Mouse (Mus musculus): ENCODE measurements around the gene Cd70.

Gene Cd70

DNA sequence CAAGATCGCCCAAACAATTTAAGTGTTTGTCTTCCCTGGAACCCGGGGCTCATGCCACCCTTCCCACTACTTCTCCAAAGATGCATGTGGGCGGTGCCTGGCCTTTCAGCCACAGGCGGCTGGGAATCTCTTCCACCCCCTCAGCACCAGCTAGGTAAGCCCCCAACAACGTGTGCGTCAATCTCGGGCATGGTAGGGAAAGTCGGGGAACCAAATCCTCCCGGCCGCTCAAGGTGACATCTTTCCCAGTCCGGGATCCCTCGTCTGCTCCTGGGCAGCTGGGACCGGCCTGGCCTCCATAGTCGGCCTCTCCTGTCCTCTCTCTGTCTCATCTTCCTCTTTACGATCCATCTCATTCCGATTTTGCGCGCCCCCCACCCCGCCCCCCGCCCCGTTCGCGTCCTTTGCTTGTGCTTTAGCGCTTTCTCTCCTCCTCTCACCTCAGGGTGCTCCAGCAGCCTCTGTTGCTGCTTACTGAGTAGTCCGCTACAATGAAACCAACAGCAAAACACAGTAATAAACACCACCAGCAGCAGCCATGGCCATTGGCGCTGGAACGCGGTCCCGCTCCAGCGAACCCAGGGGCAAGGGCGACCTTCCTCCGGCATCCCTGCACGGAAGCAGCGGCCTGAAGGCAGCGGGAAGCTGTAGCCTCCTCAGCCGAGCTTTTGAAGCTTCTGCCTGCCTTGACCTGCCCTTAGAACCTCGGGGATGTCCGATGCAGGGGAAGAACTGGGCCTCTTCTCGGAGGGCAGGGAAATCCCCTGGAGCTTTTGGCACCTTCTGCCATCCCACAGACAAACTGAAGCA is at the start of gene Cd70:
Gene Cd70 (minus strand): TSS at position 784 of the 810 bp plus-strand sequence.
- no peak for DNase-seq

- DNase-seq = no peak
Measured at GRCm38 (mm10) chr17:57198252-57198651, 48.7 kb upstream of the Cd70 start.

DNA sequence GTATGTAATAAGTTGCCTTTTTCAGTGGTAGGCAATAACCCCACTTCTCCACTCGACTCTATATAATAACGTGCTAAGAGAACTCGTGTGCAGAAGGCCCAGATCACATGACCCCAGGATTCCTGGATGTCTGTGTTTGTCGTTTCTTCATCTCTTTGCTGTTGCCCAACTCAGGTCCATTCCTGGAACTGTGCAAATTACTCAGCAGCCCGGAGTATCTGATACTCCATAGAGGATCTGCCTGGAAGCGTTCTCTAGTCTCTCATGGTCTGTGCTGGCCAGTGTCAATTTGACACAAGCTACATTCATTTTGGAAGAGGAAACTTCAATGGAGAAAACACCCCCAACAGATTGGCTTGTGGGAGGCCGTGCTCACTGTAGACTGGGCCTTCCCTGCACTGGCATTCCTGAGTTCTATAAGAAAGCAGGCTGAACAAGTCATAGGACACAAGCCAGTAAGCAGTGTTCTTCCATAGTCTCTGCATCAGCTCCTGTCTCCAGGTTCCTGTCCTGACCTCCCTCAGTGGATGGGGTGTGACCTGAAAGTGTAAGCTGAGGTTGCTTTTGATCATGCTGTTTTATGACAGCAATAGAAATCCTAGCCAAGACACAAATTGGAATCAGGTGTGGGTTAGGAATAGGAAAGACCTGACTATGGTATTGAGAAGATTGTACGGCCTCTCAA is 45.9 kb upstream of the Cd70 start:
- no peak for DNase-seq

DNA sequence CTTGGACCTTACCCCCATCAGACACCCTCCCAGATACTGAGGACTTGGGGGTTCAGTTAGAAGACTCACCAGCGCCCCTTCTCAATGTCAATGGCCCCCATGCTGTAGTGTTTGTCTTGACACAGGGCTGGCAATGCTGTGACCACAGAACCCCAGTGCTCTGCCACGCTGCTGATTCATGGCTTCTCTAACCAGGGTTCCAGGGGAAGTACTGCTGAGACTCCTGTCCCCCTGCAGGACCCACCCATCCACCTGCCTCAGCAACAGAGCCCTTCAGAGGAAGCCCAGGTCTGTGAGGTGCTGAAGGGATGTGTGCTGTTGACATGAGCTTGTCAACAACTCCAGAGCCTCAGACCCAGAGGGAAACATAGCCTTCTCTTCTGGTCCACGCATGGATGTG is 45.2 kb upstream of the Cd70 start:
- no peak for DNase-seq

GRCm38 (mm10) chr17:57194041-57194507 is 44.5 kb upstream of the Cd70 start, which contains the start of gene Tnfsf14:
Gene Tnfsf14, minus strand, starts transcription at chr17:57194177.
- DNase-seq = no peak

DNA sequence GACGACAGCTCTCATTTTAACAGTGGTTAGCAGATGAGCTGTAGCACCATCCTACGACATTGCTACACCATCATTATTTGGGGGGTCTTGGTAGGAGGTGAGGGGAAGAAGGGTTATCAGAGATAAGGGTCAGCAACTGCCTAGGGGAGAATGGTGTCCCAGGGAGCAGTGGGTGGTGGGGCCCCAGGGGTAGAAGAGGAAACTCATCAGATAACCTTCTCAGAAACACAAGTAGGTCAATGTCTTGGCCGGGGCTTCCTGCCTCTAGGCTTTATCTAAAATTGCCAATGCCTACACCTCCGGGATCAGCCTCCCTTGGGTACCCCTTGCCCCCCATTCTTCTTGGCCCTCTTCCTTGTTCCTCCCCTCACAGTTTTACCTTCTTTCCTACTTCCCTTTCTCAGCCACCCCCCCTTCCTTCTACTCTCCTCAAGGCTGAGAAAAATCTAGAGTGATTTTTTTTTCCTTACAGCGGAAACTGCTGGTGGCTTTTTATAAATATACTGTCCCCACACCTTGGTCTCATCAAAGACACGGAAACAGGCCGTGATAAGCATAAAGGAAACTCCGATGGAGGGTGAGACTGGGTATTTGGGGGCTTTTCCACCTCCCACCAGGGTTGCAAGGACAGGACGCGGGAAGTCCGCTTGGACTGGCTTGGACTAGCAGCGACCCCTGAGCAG is 39.1 kb upstream of the Cd70 start:
- DNase-seq = no peak

DNA sequence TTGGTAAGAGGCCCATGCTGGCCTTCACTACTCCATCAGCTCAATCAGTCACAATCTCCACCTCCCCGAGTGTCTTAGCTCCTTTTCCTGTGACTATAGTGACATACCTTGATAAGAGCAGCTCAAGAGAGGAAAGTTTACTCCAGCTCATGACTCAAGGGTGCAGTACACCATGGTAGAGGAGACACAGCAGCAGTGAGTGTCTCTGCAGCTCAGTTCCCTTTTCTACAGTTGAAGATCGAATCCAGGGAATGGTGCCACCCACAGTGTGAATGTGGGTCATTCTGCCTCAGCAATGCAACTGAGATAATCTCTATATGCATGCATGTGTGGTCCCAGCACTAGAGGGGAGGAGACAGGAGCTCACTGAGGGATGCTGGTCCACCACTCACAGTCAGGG is 36.1 kb upstream of the Cd70 start:
- DNase-seq = no peak

DNA sequence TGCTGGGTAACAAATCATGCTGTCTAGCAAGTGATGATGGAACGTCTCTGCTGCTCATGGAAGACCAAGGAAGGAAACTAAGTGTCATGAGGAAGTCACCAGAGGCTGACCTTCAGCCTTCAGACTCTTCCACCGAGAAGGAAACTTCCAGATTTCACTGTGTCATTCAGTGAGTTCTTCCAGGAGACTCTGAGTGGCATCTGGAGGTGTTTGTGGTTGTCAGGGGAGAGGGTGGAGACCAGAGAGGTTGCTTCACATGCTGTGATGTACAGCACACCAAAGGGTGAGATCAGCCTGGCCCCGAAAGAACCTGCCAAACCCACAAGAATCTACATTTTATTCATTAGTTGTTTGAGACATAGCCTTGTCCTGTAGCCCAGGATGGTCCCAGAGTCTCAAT is 33.3 kb upstream of the Cd70 start:
- DNase-seq = no peak

GRCm38 (mm10) chr17:57180363-57180762 is 30.8 kb upstream of the Cd70 start:
- DNase-seq = peak in 1 of 2 experiments; percentile 33

DNA sequence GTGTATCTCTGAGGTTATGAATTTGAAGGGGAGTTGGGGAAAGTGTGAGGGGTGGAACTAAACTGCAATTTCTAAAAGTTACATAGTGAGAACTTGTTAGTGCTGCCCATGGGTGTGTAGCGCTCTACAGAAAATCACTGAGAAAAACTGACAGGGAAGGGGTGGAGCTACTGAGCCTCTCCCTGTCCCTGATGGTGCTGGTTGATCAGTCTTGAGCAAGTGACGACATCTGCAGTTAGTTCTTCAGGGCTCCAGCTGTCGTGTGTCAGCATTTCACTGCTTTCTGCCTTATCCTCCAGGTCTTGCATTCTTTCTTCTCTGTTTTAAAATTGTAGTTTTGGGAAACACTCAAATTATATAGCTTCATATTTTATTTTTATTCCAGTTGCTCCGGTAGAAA is 23.8 kb upstream of the Cd70 start:
- DNase-seq = no peak

- no peak for DNase-seq
Measured at GRCm38 (mm10) chr17:57172378-57172777, 22.8 kb upstream of the Cd70 start.

GRCm38 (mm10) chr17:57170616-57171260 is 21.2 kb upstream of the Cd70 start:
- no peak for DNase-seq

DNA sequence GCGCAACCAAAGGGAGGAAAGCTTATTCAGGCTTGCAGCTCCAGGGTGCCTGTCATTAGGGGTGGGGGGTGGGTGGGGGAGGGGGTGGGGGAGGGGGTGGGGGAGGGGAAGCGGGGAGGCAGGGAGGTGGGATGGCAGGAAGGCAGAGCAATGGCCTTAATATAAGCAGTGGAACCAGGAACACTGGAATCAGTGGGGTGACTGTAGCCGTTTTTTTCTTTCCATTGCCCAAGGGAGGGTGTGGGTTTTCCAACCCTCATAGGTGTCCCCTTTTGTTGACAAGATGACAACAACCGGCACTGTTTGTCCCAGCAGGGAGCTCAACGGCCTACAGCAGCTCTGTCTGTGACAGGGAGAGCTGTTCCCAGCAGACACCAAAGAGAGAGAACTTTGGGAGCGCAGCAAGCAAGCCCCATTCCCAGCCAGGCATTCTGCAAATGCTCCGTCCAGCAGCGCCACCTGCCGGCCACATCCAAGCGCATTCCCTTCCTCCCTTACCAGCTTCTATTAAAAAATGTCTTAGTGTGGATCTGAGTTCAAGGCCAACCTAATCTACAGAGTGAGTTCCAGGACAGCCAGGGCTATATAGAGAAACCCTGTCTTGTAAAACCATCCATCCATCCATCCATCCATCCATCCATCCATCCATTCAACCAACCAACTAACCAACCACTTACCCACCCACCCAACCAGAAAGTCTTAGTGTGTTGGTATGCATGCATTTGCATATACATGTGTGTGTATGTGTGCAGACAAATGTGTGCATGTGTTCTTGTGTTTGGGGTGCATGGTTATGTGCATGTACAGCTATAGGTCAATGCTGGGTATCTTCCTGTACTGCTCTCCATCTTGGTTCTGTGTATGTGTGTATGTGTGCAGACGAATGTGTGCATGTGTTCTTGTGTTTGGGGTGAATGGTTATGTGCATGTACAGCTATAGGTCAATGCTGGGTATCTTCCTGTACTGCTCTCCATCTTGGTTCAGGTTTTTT is 17.5 kb upstream of the Cd70 start:
- peak; percentile 86 to 93 for DNase-seq

GRCm38 (mm10) chr17:57153787-57154186 is 4.2 kb upstream of the Cd70 start:
- no peak for DNase-seq

GRCm38 (mm10) chr17:57153006-57153405 is 3.4 kb upstream of the Cd70 start:
- no peak for DNase-seq

- DNase-seq = no peak
Measured at GRCm38 (mm10) chr17:57148343-57148742, 1.2 kb downstream of the Cd70 start.

- no peak for DNase-seq
Measured at GRCm38 (mm10) chr17:57145115-57145514, 4.5 kb downstream of the Cd70 start.

- no peak for DNase-seq
Measured at GRCm38 (mm10) chr17:57143704-57144103, 5.9 kb downstream of the Cd70 start.

GRCm38 (mm10) chr17:57139708-57140107 is 9.9 kb downstream of the Cd70 start:
- no peak for DNase-seq

GRCm38 (mm10) chr17:57138676-57139075 is 10.9 kb downstream of the Cd70 start:
- DNase-seq = no peak

DNA sequence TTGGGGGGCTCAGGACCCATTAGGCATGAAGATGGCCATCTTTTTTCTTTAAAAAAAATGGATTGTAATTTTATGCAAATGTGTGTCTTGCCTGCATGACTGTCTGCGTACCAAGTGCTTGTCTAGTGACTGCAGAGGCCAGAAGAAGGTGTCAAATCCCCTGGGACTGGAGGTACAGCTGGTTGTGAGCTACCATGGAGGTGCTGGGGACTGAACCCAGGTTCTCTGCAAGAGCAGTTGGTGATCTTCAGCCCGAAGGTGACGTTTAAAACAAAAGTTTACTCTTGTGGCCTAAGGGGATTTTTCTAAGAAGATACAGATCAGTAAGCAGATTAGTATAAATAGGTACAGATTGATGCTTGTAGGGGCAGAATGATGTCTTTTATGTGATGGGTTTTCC is 13.9 kb downstream of the Cd70 start:
- no peak for DNase-seq

GRCm38 (mm10) chr17:57134693-57135092 is 14.9 kb downstream of the Cd70 start:
- no peak for DNase-seq
